Mouse (Mus musculus): Measurements from ENCODE around the gene Nfatc3.

The Nfatc3 gene

DNA sequence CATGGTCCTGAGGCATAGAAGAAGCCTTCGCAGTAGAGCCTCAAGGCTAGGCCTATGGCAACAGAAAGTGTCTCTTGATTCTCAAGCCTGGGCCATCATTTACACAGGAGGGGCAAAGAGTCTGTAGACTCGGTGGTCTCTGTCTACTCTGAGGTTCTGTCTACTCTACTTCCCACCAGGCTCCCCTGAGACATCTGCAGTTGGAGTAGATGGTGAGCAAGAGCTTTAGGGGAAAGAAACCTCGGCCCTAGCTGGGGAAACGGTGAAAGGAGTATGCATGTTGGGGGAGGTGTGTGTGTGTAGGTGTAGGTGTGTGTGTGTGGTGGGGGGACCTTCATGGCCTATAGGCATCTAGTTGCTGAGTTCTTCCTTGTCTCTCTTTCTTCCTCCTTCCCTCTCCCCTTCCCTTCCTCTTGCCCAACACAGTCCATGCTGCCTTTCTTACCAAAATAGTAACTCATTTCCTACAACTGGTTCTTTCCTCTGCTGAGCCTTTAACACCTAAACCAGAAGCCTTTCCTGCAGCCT lies 2.1 kb upstream of the Nfatc3 start:
- no peak for DNase-seq (ENCODE audit: low spot score in 2 of 2)

DNA sequence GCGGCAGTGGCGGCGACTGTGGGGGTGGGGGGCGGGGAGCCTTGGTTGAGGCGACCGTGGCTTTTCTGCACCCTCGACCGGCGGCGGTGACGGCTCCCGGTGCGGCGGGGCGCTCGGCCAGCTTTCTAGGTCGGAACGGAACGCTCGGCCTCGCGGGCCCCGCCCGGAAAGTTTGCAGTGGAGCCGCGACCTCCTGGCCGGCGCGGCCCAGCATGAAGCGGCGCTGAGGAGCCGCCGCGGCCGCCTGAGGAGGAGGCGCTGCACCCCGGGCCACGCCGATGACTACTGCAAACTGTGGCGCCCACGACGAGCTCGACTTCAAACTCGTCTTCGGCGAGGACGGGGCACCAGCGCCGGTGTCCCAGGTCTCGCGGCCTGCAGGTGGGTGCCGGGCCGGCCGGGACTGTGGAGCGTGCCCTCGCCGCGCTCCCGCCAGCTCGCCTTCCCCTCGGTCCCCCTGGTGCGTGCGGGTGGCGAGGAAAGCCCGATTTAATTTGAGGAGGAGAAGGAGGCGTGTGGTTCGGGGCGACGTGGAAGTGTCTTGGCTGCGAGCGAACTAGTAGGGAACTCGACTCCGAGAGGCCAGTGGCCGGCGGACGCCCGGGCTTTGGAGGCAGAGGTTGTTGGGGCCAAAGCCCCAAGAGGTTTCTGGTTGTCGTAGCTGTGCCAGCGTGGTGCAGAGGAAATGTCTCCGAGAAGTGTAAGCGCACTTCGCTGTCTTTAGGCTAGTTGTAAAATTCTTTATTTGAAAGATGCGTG lies 1.2 kb downstream of the Nfatc3 start:
- peak; percentile 56 to 62 for DNase-seq (ENCODE audit: low spot score in 2 of 2)

DNA sequence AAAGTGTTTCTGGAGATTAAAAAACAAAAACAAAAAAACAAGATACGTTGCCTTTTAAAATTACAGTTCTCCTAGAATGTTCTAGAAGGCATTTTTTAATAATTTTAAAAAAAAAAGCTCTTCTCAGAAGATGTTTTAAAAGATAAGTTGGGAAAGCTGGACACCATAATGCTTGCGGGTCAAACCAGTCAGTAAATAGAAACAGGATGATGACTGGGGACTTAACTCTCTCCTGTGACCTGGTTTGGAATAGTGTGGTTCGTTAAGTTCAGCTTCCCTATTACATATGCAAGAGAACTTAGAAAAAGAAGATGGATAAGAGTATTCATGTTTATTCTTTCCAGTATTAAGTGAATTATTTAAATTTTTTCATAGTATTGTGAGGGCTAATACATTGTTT lies 1.9 kb downstream of the Nfatc3 start:
- DNase-seq (ENCODE audit: low spot score in 2 of 2) = no peak

DNA sequence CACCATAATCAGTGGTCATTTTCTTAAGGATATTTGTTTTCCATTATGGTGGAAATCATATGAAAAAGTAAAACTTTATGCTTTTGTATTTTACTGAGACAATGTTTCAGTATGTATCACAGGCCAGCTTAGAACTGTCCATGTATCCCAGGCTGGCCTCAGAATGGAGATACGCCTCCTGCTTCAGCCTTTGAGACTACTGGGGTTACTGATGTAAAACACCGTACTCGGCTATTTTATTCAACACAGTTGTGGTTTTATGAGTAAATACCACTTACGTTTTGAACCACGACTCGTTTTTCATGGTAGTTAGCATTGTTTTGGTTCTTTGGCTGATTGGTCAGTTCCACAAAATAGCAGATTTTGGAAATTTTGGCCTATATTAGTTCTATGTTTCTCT lies 3.0 kb downstream of the Nfatc3 start:
- DNase-seq (ENCODE audit: low spot score in 2 of 2) = no peak

DNA sequence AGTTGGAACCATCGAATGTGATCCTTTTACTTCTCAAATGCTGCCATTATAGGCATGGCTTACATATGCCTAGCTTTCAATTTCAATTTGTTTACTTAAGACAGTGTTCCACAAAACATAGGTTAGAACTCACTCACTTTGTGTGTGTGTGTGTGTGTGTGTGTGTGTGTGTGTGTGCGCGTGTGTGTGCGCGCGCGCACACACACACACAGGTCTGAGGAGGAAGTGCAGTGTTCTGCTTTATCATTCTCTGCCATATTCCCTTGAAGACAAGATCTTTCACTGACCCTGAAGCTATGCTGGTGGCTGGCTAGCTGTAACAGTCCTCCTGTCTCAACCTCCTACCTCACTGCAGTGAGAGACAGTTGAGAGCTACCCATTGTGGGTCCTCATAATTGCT lies 4.4 kb downstream of the Nfatc3 start:
- no peak for DNase-seq (ENCODE audit: low spot score in 2 of 2)

DNA sequence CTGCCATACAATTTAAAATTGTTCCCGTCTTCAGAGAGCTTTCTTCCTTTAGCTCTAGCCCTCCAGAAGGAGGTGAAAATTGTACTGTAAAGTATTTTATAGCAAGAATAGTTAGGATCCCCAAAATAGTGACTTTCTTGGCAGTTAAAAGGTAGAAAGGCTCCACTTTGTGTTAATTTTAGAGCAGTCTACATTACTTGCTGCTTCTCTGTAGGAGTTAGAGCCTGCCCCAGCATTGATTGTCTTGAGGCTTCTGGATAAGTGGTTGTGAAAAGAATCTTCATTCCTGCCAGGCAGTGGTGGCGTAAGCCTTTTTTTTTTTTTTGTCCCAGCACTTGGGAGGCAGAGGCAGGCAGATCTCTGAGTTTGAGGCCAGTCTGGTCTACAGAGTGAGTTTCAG lies 8.1 kb downstream of the Nfatc3 start:
- DNase-seq (ENCODE audit: low spot score in 2 of 2) = no peak

DNA sequence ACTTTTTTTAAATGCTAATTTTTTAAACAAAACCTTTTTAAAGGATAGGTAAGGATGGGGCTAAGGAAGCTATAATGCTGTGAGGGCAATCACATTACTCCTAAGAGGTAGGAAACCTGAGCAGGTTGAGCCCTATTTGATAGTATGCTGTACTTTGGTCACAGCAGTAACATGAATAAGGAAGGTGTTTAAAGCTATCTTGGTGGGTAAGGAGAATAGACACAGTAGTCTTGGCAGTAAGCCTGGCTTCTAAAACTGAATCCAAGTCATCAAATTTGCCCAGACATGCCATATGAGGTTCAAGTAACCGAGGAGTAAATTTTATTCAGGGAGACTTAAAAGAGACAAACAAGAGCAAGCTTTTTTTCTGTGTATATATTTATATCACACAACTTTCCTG lies 10.9 kb downstream of the Nfatc3 start:
- no peak for DNase-seq (ENCODE audit: low spot score in 2 of 2)

DNA sequence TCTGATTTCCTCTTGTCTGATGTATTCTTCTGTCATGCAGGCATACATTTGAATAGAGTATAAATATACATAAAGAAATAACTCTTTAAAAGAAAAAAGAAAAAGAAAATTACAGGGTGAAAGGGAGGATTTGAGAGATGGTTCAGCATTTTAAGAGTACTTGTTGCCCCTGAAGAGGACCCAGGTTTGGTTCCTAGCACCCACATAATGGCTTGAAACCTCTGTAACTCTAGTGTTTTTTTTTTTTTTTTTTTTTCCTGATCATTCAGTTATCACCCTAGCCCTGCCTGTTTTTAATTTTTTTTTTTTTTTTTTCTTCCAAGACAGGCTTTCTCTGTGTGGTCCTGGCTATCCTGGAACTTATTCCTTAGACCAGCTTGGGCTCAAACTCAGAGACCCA lies 13.5 kb downstream of the Nfatc3 start:
- no peak for DNase-seq (ENCODE audit: low spot score in 2 of 2)

DNA sequence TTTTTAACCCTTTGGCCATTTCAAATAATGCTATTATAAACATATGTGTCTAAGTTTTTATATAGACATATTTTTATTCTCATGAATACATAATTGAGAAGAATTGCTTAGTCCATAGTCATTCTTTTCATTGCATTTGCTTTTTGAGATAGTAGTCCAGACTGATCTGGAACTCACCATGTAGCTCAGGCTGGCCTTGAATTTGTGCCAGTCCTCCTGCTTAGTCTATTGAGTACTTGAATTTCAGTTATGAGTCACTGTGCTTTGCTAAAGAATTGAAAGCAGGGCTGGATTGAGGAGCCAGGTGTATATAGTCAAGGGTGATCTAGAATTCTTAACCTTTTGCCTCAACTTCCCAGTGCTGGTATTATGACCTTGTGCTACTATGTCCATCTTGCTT lies 15.6 kb downstream of the Nfatc3 start:
- no peak for DNase-seq (ENCODE audit: low spot score in 2 of 2)

DNA sequence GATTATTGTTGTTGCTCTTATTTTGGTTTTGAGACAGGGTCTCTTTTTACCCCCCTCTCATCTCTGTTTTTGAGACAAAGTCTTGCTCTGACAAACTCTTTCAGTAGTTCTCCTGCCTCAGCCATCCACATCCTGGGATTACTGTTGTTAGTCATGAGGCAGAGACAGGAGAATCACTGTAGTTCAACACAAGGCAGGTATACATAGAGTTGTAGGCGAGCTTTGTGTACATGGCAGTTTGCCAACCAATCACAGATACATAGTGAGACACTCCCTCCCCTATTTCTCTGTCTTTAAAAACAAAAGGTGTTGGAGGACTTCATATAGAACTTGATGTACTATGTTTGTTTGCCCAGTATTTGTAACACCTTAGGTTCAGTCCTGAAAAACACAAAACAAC lies 16.0 kb downstream of the Nfatc3 start:
- no peak for DNase-seq (ENCODE audit: low spot score in 2 of 2)

DNA sequence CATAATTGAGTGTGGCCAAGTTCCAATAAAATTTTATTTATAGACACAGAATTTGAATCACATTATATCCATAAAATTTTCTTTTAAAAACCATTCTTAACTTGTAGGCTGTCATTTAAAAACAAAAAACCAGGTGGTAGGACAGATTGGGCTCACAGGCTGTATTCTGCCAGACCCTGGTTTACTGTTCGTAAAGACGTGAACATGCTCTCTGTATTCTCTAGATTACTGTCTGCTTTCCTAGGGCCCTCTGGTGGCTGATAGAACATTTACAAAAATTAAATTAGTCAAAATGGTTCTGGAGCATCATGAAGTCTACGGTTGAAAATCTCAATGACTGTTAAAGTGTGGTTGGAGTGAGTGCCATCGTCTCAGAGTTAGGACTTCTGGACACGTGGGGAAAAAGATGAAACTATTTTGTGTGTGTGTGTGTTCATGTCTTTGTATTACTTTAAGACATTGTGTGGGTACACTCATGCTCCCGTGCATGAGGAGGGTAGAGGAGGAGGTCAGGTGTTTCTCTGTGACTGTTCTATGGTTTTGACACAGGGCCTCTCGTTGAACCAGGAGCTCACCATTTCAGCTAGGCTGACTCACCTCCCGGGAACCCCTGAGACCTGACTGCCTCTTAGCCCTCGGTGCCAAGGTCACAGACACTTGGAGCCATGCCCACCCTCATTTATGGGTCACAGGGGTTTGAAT lies 16.7 kb downstream of the Nfatc3 start:
- DNase-seq (ENCODE audit: low spot score in 2 of 2) = peak in 1 of 2 experiments; percentile 30

DNA sequence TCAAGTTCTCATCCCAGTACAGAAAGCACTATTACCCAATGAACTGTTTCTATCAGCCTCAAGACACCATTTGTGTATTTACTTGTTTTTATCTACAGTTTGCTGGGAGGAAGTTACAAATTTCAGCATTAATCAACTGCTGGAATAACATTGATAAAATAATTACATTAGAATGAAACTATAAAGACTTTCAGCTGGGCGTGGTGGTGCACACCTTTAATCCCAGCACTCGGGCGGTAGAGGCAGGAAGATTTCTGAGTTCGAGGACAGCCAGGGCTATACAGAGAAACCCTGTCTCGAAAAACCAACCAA lies 17.2 kb downstream of the Nfatc3 start:
- DNase-seq (ENCODE audit: low spot score in 2 of 2) = no peak

DNA sequence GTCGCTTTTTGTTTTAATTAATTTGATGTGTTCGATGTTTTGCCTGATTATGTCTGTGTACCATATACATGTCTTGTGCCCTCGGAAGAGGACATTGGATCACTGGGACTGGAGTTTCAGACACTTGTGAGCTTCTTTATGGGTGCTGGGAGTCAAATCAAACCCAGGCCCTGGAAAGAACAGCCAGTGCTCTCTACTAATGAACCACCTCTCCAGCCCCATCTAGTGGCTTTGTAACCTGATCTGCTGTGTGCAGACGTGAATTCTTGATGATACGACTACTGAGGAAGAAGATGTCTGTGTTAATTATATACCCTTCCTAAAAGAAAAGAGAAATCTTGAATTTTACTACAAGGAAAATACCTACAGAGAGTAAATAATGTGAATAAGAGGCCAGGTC lies 18.0 kb downstream of the Nfatc3 start:
- peak in 1 of 2 experiments; percentile 47 for DNase-seq (ENCODE audit: low spot score in 2 of 2)

DNA sequence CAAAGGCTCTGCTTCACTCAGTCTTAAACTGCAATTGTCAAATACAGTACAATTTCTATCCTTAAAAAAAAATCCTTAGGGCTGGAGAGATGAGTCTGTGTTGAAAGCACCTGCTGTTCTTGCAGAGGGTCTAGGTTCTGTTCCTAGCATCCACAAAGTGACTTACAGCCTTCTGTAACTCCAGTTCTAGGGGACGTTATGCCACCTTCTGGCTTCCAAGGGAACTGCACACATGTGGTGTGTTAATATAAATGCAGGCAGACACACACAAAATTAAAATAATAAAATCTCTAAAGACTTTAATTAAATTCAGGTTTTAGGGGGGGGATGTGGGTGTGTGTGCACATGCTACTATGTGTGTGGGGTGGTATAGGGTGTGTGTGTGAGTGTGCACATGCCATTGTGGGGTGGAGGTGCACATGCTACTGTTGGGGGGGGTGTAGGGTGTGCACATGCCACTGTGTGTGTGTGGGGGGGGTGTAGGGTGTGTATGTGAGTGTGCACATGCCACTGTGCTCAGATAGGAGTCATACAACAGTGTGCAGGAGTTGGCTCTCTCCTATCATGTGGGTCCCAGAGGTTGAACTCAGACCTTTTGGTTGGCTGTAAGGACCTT lies 18.9 kb downstream of the Nfatc3 start:
- DNase-seq (ENCODE audit: low spot score in 2 of 2) = no peak

DNA sequence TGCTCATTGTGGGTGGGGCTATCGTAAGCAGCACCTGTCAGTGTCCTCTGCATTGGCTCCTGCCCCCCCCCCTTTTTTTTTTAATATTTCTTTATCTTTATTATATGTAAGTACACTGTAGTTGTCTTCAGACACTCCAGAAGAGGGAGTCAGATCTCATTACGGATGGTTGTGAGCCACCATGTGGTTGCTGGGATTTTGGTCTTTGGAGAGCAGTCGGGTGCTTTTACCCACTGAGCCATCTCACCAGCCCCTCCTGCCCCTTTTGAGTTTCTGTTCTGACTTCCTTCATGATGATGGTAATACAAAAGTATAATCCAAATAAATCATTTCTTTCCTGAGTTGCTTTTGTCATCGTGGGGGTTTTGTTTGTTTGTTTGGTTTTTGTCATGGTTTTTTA lies 43.7 kb downstream of the Nfatc3 start:
- DNase-seq (ENCODE audit: low spot score in 2 of 2) = no peak

DNA sequence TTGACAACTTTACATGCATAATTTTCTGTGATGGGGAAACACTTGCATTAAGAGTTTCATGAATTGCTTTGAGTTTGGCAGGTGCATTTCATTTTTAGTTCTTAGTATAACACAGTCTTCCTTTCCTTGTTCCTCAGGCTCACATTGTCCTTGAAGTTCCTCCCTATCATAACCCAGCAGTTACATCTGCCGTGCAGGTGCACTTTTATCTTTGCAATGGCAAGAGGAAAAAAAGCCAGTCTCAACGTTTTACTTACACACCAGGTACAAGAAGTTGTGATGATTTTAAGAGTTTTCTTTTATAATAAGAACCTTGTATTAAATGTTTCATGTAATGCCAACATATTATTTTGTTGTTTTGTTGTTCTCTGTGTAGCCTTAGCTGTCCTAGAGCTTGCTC lies 45.2 kb downstream of the Nfatc3 start:
- no peak for DNase-seq (ENCODE audit: low spot score in 2 of 2)

DNA sequence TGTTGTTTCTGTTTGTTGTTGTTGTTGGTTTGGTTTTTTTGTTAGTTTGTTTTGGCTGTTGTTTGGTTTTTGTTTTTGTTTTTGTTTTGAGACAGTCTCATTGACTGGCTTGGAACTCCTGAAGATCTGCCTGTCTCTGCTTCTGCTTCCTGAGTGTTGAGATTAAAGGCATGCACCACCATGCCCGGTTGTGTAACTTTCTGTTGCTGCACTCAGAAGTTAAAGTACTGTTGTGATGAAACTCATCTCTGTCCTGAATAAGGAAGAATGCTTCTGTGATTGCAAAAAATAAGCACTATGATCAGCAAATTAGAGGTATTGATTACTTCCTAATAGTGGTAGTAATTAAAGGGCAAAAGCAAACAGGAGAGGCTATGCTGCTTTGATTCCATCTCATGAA lies 47.6 kb downstream of the Nfatc3 start:
- no peak for DNase-seq (ENCODE audit: low spot score in 2 of 2)

DNA sequence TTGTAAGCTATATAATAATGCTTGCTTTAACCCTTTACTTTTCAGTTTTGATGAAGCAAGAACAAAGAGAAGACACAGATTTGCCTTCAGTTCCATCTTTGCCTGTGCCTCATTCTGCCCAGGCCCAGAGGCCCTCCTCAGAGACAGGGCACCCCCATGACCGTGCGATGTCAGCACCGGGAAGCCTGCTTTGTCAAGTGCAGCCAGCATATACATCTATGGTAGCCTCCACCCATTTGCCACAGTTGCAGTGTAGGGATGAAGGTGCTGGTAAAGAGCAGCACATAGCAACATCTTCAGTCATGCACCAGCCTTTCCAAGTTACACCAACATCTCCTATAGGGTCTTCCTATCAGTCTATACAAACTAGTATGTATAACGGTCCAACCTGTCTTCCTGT lies 49.4 kb downstream of the Nfatc3 start:
- DNase-seq (ENCODE audit: low spot score in 2 of 2) = no peak

DNA sequence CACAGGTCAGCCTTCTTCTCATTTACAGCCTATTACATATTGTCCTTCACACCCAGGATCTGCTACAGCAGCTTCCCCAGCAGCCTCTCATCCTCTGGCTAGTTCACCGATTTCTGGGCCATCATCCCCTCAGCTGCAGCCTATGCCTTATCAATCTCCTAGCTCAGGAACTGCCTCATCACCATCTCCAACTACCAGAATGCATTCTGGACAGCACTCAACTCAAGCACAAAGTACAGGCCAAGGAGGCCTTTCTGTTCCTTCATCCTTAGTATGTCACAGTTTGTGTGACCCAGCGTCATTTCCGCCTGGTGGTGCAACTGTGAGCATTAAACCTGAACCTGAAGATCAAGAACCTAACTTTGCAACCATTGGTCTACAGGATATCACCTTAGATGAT lies 50.1 kb downstream of the Nfatc3 start:
- DNase-seq (ENCODE audit: low spot score in 2 of 2) = peak in 1 of 2 experiments; percentile 11

DNA sequence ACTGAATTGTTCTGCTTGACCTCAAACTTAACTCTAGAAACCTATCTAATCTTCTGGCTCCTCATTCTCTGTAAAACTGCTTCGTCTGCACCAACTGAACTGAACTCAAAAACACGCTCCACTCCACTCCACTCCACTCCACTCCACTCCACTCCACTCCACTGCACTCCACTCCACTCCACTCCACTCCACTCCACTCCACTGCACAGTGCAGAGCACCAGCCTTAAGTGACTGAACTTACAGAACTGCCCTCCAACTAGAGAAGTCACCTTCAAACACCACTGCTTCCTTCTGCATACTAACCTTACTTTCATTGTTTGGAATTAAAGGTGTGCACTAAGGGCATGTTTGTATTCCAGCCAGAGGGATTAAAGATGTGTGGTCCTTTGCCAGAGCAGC lies 53.4 kb downstream of the Nfatc3 start:
- no peak for DNase-seq (ENCODE audit: low spot score in 2 of 2)

DNA sequence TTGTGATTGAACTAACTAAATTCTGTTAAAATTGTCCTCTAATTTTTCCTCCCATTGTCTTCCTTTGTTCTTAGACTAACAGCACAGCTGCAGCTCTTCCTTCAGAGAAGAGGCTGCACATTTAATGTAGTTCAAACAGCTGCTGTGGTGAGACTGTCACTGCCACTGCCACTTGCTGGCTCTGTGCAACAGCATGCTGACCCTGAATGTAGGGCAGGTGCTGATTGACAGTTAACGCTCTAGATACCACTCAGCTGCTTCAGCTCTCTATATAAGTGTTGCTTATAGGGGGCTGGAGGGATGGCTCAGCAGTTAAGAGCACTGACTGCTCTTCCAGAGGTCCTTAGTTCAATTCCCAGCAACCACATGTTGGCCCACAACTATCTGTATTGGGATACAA lies 53.9 kb downstream of the Nfatc3 start:
- DNase-seq (ENCODE audit: low spot score in 2 of 2) = no peak

DNA sequence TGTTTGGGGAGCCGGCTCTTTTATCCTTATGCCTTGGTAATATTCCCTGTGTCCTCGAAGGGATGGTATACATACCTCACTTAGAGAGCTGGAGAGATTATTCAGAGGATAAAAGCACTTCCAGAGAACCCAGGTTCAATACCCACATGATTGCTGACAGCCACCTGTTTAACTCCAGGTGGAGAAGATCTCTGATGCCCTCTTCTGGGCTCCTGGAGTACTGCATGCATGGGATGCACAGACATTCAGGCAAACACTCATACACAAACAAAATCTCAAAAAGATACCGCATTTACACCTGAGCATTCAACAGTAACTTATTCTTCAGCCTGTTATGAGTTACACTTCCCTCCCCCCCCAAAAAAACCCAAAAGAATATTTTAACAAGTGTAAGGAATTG lies 57.3 kb downstream of the Nfatc3 start:
- peak in 1 of 2 experiments; percentile 58 for DNase-seq (ENCODE audit: low spot score in 2 of 2)

DNA sequence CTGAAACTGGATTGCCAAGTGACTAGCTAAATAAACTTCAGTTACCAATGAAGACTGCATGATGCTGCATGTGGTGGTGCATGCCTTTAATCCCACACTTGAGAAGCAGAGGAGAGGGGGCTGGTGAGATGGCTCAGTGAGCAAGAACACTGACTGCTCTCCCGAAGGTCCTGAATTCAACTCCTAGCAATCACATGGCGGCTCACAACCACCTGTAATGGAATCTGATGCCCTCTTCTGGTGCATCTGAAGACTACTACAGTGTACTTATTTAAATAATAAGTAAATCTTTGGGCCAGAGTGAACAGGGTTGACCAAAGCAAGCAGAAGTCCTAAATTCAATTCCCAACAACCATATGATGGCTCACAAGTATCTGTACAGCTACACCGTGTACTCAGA lies 64.8 kb downstream of the Nfatc3 start:
- no peak for DNase-seq (ENCODE audit: low spot score in 2 of 2)

Data from natural killer cell, adult 2 months (primary cell).